Mouse (Mus musculus) skeletal muscle tissue, adult 2 months (tissue): Measurements from ENCODE around the gene Foxn4.

Experiments used
- DNase-seq: peaks from one replicate; pipeline ENCODE4 v3.0.0-alpha.2; 2012; ENCODE audit warnings: low read depth, low spot score

The Foxn4 gene

DNA sequence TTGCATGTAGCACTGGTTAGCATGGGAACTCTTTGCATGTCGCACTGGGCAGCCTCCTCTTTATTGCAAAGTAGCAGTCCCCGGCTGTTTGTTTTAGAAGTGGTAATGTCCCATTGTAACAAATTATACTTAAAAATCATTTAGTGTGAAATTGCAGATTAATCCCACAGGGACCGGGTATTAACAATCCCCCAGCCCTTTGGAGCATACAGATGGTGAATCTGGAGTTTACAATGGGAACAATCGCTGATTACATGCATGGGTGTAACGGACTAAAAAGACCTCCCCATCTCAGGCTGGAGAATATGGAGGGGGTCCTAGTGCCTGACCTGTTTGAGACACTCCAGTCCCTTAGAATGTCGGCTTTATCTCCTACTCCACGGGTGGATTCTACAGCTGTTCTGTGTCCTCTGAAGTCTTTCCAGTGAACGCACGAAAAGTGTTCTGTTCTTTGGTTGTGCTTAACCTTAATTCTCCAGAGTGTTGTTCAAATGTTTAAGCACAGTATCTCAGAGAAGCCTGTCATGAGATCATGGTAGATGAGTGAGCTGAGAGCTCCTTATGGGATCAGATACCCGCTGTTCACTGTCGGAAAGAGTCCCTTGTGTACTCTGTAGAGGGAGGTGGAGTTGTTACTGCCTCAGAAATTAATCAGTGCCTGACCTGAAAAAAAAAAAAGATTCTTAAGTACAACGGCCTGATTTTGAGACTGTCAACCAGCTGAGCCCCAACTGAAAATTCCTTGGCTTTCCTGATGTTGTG lies 6.0 kb upstream of the Foxn4 start:
- DNase-seq: no peak

- DNase-seq: no peak
These were observed 2.4 kb upstream of the Foxn4 start for GRCm38 (mm10) chr5:114275991-114276390.

DNA sequence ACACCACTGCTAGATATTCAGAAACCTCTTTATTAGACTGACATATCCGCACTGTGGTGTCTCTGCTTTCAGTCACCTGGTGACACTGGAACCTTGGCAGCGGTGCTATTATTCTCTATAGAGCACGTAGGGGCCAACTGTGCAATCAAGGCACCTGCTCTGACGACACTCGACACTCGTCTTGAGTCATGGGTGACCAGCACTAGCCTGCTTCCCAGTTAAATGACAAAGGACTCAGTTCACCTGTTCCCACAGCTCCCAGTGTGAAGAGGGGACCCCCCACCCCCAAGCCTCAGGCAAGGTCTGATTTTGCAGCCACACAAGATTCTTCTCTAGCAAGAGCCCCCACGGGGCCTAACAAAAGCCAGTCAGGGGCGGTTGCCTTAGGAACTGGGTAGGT lies 1.7 kb upstream of the Foxn4 start:
- no peak for DNase-seq

DNA sequence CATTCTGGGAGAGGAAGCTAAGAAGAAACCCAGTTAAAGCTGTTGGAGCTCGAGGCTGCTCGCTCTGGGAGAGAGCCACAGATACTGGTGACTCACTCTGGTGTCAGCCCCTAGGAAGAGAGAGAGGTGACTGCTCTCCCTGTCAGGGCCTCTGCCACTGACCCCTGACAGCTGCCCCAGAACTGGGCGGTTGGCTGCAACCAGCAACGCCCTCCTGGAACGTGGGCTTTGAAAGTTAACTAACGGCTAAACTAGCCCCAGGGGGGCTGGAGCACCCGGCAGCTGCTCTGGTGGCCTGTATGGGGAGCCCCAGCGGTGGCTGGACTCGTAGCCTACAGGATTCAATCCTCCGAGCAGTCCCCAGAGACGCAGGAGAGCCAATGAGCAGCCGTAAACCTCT lies 3.6 kb downstream of the Foxn4 start:
- DNase-seq: no peak

DNA sequence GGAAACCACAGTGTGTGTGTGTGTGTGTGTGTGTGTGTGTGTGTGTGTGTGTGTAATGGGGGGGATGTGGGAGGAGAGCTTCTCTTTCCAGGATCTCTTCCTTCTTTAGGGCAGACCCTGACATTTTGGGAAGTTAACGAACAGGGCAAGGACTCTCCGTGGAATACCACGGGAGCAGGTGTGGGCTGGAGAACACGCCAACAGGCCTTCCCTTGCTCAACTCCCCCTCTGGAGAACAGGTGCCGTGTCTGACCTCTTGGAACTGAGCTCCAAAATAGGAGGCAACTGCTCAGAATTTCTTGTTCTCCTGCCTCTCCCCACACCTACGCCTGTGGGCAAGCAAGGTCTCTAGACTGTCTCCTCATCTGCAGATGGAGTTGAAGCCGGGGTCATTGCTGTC lies 4.1 kb downstream of the Foxn4 start:
- DNase-seq: no peak

DNA sequence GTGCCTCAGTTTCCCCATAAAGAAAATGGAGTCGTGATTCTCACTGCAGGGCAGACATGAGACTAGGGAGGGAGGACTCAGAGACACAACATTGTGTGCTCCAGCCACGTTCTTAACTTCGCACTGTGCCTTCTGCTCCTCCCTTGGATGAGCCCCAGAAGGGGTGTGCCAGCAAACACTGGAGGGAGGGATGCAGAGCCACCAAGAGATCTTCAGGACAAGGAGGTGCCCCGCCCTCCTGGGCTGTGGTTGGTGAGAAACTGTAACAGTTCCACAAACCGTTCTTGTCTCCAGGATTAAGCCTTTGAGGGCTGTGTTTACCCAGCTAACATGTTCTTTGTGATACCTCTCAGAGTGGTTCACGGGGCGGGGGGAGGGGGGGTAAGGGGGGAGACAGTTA lies 5.0 kb downstream of the Foxn4 start:
- no peak for DNase-seq

DNA sequence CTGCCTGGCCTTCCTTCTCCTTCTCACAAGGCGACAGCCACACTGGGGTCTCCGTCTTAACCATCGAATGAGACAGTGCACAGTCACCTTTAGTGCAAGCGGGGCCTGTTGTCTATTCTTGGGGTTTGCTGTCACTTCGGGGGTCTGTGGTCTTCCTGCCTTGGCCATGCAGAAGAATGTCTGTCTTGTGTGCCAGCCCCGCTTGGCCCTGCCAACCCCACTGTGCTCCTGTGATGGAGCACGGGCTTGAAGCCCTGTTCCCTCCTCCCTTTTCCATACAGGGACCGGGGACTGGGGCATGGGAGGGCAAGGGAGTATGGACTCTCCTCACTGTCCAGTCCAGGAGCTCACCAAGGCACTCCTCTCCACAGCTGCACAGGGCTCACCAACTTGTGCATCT lies 8.8 kb downstream of the Foxn4 start:
- no peak for DNase-seq

- no peak for DNase-seq
These were observed 9.6 kb downstream of the Foxn4 start for GRCm38 (mm10) chr5:114264030-114264459.

DNA sequence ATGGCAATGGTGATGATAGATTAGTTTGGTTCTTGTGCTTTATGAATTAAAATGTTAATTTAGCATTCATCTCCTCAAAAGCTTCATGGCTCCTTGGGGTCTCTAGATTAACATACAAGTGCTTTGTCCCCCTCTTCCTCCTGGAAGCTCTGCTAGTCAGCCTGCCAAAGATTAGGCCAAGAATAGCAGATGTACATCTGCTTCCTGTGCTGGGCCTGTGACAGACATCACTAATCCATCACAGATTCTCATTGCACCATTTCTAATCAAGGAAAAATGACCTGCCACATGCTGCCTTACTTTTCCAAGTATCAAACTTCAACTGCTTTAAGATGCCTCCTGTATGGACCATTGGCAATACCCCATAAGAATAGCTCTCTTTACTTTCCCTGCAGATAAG lies 12.1 kb downstream of the Foxn4 start:
- no peak for DNase-seq

- DNase-seq: no peak
These were observed 14.1 kb downstream of the Foxn4 start for GRCm38 (mm10) chr5:114259495-114259894.

- peak; percentile 30 for DNase-seq
These were observed 25.4 kb downstream of the Foxn4 start for GRCm38 (mm10) chr5:114248174-114248589.

DNA sequence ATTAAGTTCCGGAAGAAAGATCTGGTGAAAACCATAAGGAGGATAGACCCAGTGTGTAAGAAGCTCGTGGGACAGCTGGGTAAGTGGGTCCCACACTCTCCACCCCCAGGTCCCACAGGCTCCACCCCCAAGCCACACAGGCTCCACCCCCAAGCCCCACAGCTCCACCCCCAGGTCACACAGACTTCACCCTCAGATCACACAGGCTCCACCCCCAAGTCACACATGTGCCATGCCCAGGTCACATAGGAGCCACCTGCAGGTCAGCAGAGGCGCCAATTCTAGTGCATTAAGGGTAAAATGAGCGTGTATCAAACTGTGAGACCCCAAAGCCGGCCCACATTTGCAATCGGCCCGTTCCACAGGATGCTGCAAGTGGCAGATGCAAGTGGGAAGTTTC lies 27.1 kb downstream of the Foxn4 start:
- DNase-seq: no peak

DNA sequence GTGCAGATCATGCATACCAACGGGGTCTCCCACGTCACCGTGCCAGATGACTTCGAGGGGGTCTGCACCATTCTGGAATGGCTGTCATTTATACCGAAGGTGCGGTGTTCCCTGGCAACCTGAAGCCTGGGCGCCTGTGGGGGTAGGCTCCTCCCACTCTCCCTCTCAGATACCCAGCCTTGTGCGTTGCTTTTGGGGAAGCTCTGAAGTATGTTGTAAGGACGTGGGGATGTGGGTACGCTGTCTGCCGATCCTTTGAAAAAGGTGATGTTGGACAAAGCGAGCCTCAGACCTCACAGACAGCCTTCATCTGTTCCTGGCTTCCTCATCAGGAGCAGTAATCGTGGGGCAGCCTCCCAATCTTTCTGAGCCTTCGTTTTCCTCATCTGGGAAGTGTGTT lies 33.9 kb downstream of the Foxn4 start:
- no peak for DNase-seq

- DNase-seq: no peak
These were observed 34.7 kb downstream of the Foxn4 start for GRCm38 (mm10) chr5:114238924-114239323.

GRCm38 (mm10) chr5:114228901-114229300 lies 44.7 kb downstream of the Foxn4 start:
- no peak for DNase-seq

DNA sequence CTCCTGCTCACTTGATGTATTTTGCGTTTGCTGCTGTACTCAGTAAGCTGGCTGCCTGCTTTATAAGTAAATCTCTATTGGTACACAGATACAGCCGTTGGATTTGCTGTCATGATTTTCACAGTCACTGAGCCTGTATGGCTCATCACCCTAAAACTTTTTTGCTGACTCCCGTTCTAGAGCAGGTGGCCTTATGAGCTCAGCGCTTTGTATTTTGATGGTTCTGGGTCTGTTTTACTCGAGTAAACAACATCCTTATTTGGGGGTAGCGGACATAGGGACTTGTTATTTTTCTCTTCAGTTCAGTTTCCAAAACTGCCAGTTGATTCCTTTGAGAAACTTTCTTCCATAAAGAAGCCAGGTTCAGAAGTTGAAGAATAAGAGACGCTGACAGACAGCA lies 47.6 kb downstream of the Foxn4 start:
- DNase-seq: no peak

DNA sequence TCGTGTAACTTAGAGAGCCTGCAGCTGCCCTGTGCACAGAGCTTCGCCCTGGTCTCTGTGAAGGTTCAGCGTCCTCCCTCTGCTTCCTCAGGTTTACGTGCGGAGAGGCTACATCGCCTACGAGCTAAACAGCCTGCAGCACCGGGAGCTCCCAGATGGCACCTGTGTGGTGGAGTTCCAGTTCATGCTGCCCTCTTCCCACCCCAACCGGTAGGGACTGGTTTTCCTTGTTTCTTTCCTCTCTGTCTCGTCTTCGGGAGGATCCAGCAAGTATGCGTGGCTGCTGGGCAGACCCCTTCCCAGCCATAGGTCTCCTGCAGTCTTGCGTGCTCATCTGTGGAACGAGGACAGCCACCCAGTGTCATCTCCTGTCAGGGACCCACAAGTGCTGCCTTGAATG lies 54.8 kb downstream of the Foxn4 start:
- DNase-seq: no peak

- no peak for DNase-seq
These were observed 60.4 kb downstream of the Foxn4 start for GRCm38 (mm10) chr5:114213183-114213582.

DNA sequence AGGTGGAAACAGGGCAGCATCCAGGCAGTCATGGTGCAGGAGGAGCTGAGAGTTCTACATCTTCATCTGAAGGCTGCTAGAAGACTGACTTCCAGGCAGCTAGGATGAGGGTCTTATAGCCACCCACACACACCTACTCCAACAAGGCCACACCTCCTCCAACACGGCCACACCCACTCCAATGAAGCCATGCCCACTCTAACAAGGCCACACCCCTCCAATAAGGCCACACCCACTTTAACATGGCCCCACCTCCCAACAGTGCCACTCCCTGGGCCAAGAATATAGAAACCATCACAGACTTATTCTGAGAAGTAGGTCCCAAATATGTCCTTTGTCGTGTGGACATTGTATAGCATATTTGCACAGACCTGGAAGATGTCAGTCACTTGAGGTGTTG lies 67.4 kb downstream of the Foxn4 start:
- no peak for DNase-seq
